Mouse (Mus musculus) lung, adult 2 months (tissue): ENCODE measurements around the gene Cipc.

Experiments
- CTCF ChIP-seq: fragments of 200-500 bp; IDR thresholded peaks from 2 replicates; pipeline ENCODE4 v1.5.1; 2011; ENCODE audit warnings: mild to moderate bottlenecking, low read length, control low read depth; ENCODE audit not compliant: insufficient read depth
- POLR2A ChIP-seq: fragments of 200-500 bp; IDR thresholded peaks from 2 replicates; pipeline ENCODE4 v1.6.1; 2011; ENCODE audit warnings: low read depth, mild to moderate bottlenecking, control low read depth, low read length, borderline replicate concordance; ENCODE audit errors: extremely low read depth

DNA sequence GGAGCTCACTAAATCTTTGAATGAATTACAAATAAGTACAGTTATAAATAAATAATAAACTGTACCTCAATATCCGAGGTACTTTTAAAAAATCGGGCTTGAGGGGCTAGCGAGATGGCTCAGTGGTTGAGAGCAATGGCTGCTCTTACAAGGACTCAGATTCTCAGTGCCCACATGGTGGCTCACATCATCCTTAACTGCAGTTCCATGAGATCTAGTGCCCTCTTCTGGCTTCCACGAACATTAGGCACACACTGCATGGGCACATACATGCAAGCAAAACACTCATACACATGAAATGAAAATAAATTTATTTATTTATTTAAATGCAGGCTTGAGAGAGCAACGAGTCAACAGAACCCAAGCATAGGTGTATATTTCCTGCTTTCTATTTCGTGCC is 49.1 kb downstream of the Cipc start:
- TF ChIP-seq POLR2A (no peak), CTCF (no peak)
